Mouse (Mus musculus) MEL (cell line): Measurements from ENCODE around the gene Sin3b. TPM values are rescaled to one million over a fixed set of nuclear protein-coding genes. Genes with fewer than 3 reads are reported as not detected.
A peak's percentile ranks its signal among the peaks of the same experiment; 100 is the strongest.

ENCODE experiments used
- DNase-seq: peaks from one replicate; pipeline ENCODE4 v3.0.0; 2011; ENCODE audit warnings: low read depth, low spot score
- H3K27ac ChIP-seq: 2 replicates; pipeline ENCODE4 v1.5.1; 2012; ENCODE audit warnings: low read depth, mild to moderate bottlenecking, control low read depth, low read length, moderate library complexity; ENCODE audit not compliant: control insufficient read depth
- H3K27me3 ChIP-seq, 2 experiments: fragments of 150-350 bp in 1 of 2; sonication (generic) in 1 of 2; 2 replicates each; pipeline ENCODE4 v1.6.1; 2012; ENCODE audit warnings: low read length in 2 of 2, mild to moderate bottlenecking in 2 of 2, improper control_type of control experiment in 1 of 2, moderate library complexity in 1 of 2; ENCODE audit not compliant: insufficient read depth in 2 of 2, control insufficient read depth in 1 of 2
- H3K36me3 ChIP-seq, 2 experiments: 2 replicates each; pipeline ENCODE4 v1.6.1; 2012 to 2014; ENCODE audit warnings: low read length in 2 of 2, improper control_type of control experiment in 1 of 2, inconsistent platforms in 1 of 2, mild to moderate bottlenecking in 1 of 2; ENCODE audit not compliant: insufficient read depth in 2 of 2, control insufficient read depth in 1 of 2
- H3K4me1 ChIP-seq, 2 experiments: fragments of 150-350 bp in 1 of 2; sonication (generic) in 1 of 2; 2 replicates each; pipeline ENCODE4 v1.6.1; 2012; ENCODE audit warnings: low read length in 2 of 2, improper control_type of control experiment in 1 of 2, mild to moderate bottlenecking in 1 of 2; ENCODE audit not compliant: insufficient read depth in 2 of 2, control insufficient read depth in 1 of 2
- H3K4me3 ChIP-seq, 2 experiments: fragments of 150-350 bp in 1 of 2; sonication (generic) in 1 of 2; 2 replicates each; pipeline ENCODE4 v1.5.1; 2012; ENCODE audit warnings: low read depth in 2 of 2, low read length in 2 of 2, mild to moderate bottlenecking in 2 of 2, moderate library complexity in 2 of 2, control low read depth in 1 of 2, improper control_type of control experiment in 1 of 2; ENCODE audit not compliant: control insufficient read depth in 1 of 2, insufficient read depth in 1 of 2
- H3K79me2 ChIP-seq: 2 replicates; pipeline ENCODE4 v1.6.1; 2012; ENCODE audit warnings: mild to moderate bottlenecking, low read length, moderate library complexity; ENCODE audit not compliant: control insufficient read depth, poor library complexity, insufficient read depth
- H3K9ac ChIP-seq: 2 replicates; pipeline ENCODE4 v1.6.1; 2012; ENCODE audit warnings: low read depth, mild to moderate bottlenecking, control low read depth, low read length, moderate library complexity; ENCODE audit not compliant: control insufficient read depth, poor library complexity, severe bottlenecking
- H3K9me3 ChIP-seq: fragments of 150-350 bp; sonication (generic); replicated peaks from 2 replicates; pipeline ENCODE4 v1.6.1; 2012; ENCODE audit warnings: mild to moderate bottlenecking, low read length, improper control_type of control experiment, moderate library complexity; ENCODE audit not compliant: insufficient read depth
- BHLHE40 ChIP-seq: IDR thresholded peaks from 2 replicates; pipeline ENCODE4 v1.6.1; 2012; ENCODE audit warnings: low read depth, mild to moderate bottlenecking, inconsistent platforms, low read length, improper control_type of control experiment, borderline replicate concordance
- CHD2 ChIP-seq: IDR thresholded peaks from 2 replicates; pipeline ENCODE4 v1.6.1; 2011; ENCODE audit warnings: low read length, improper control_type of control experiment
- CTCF ChIP-seq, 3 experiments: IDR thresholded peaks in 2 of 3; conservative IDR thresholded peaks in 1 of 3; 2 replicates each; pipeline ENCODE4 v1.5.1; 2011 to 2012; ENCODE audit warnings: low read length in 3 of 3, low read depth in 2 of 3, mild to moderate bottlenecking in 2 of 3, improper control_type of control experiment in 1 of 3, inconsistent platforms in 1 of 3, mixed read lengths in 1 of 3, moderate library complexity in 1 of 3; ENCODE audit not compliant: control insufficient read depth in 1 of 3, insufficient read depth in 1 of 3, poor library complexity in 1 of 3, severe bottlenecking in 1 of 3
- E2F4 ChIP-seq: IDR thresholded peaks from 2 replicates; pipeline ENCODE4 v1.6.1; 2011; ENCODE audit warnings: low read depth, low read length, improper control_type of control experiment, borderline replicate concordance
- ELF1 ChIP-seq: IDR thresholded peaks from 2 replicates; pipeline ENCODE4 v1.6.1; 2014; ENCODE audit warnings: low read depth, mild to moderate bottlenecking, inconsistent platforms, low read length, improper control_type of control experiment, moderate library complexity
- GABPA ChIP-seq: IDR thresholded peaks from 2 replicates; pipeline ENCODE4 v1.6.1; 2012; ENCODE audit warnings: low read depth, mild to moderate bottlenecking, inconsistent platforms, low read length, improper control_type of control experiment, moderate library complexity
- GATA1 ChIP-seq: IDR thresholded peaks from 2 replicates; pipeline ENCODE4 v1.6.1; 2011; ENCODE audit warnings: low read depth, low read length, improper control_type of control experiment
- HCFC1 ChIP-seq: IDR thresholded peaks from 2 replicates; pipeline ENCODE4 v1.6.1; 2012; ENCODE audit warnings: low read depth, mild to moderate bottlenecking, inconsistent platforms, low read length, improper control_type of control experiment, moderate library complexity
- JUND ChIP-seq: IDR thresholded peaks from 2 replicates; pipeline ENCODE4 v1.6.1; 2011; ENCODE audit warnings: low read depth, mild to moderate bottlenecking, improper control_type of control experiment, low read length
- MAFK ChIP-seq: IDR thresholded peaks from 2 replicates; pipeline ENCODE4 v1.6.1; 2011; ENCODE audit warnings: low read depth, mild to moderate bottlenecking, low read length, improper control_type of control experiment, borderline replicate concordance
- MAX ChIP-seq: IDR thresholded peaks from 2 replicates; pipeline ENCODE4 v1.6.1; 2011; ENCODE audit warnings: low read length, improper control_type of control experiment
- NRF1 ChIP-seq: IDR thresholded peaks from 2 replicates; pipeline ENCODE4 v1.6.1; 2014; ENCODE audit warnings: low read depth, mild to moderate bottlenecking, inconsistent platforms, low read length, improper control_type of control experiment, moderate library complexity; ENCODE audit not compliant: poor library complexity, insufficient read depth, severe bottlenecking
- POLR2AphosphoS5 ChIP-seq: IDR thresholded peaks from 2 replicates; pipeline ENCODE4 v1.6.1; 2012; ENCODE audit warnings: low read depth, borderline replicate concordance, mild to moderate bottlenecking, inconsistent platforms, low read length, moderate library complexity, mixed read lengths
- RAD21 ChIP-seq: IDR thresholded peaks from 2 replicates; pipeline ENCODE4 v1.6.1; 2011; ENCODE audit warnings: mild to moderate bottlenecking, low read depth, low read length, improper control_type of control experiment
- SIN3A ChIP-seq: IDR thresholded peaks from 2 replicates; pipeline ENCODE4 v1.6.1; 2012; ENCODE audit warnings: low read length, improper control_type of control experiment, inconsistent platforms
- SMC3 ChIP-seq: IDR thresholded peaks from 2 replicates; pipeline ENCODE4 v1.6.1; 2011; ENCODE audit warnings: low read depth, low read length, improper control_type of control experiment
- TAL1 ChIP-seq: IDR thresholded peaks from 2 replicates; pipeline ENCODE4 v1.6.1; 2012; ENCODE audit warnings: mild to moderate bottlenecking, inconsistent platforms, low read length, moderate library complexity, mixed read lengths
- UBTF ChIP-seq: IDR thresholded peaks from 2 replicates; pipeline ENCODE4 v1.6.1; 2012; ENCODE audit warnings: low read depth, mild to moderate bottlenecking, inconsistent platforms, low read length, improper control_type of control experiment, moderate library complexity, borderline replicate concordance; ENCODE audit not compliant: insufficient read depth
- ZKSCAN1 ChIP-seq: IDR thresholded peaks from 2 replicates; pipeline ENCODE4 v1.6.1; 2012; ENCODE audit warnings: low read depth, mild to moderate bottlenecking, inconsistent platforms, low read length, improper control_type of control experiment, moderate library complexity
- ZMIZ1 ChIP-seq: IDR thresholded peaks from 2 replicates; pipeline ENCODE4 v1.6.1; 2012; ENCODE audit warnings: low read depth, mild to moderate bottlenecking, inconsistent platforms, low read length, improper control_type of control experiment, moderate library complexity
- ZNF384 ChIP-seq: IDR thresholded peaks from 2 replicates; pipeline ENCODE4 v1.6.1; 2012; ENCODE audit warnings: low read depth, mild to moderate bottlenecking, inconsistent platforms, low read length, improper control_type of control experiment
- polyA plus RNA-seq, 2 experiments: library from polyadenylated mRNA; stranded (reverse) in 1 of 2; unstranded in 1 of 2; fragments of >175 nt in 1 of 2; fragments of >200 nt in 1 of 2; gene quantifications; 2 replicates each; pipeline versions ENCODE4 v1.2.1 to v1.2.4; 2012; ENCODE audit warnings: low replicate concordance in 2 of 2, low read depth in 1 of 2; ENCODE audit not compliant: insufficient read length in 2 of 2, insufficient read depth in 1 of 2, missing spikeins in 1 of 2
- total RNA-seq: library from RNA; depleted of rRNA; stranded (reverse); fragments of 300-350 nt; gene quantifications from 2 replicates; pipeline ENCODE4 v1.2.3, GENCODE M21; 2012

The Sin3b gene
- total and polyA plus RNA-seq, 3 experiments, result 115 to 139 TPM; not detected in 1

DNA sequence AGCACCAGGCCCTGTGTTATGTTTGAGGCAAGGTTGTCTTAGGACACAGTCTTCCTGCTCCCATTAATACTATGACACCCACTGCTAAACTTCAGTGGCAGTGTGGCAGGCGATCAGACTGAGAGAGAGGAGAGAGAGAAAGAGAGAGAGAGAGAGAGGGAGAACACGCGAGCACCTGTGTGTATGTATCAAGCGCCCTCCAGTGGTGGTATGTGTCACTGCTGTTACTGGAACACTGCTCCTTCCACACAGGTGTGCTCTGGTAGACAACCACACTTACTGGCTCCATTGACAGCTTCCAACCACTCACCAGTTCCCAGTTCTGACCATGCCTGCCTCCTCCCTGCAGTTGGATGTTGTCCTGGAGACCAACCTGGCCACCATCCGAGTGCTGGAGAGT is 23.0 kb downstream of the Sin3b start:
- H3K36me3 ChIP-seq, result no peaks in the 10 kb centered on the region; a peak in 1 of 4 replicates
- peak; percentile 58 for DNase-seq
- no peak overlapping the region for H3K9ac ChIP-seq
- H3K27ac ChIP-seq, result no peak overlapping the region
- no peaks in the 10 kb centered on the region for H3K27me3 ChIP-seq
- H3K79me2 ChIP-seq, result no peaks in the 10 kb centered on the region
- H3K4me1 ChIP-seq, result no peaks in the 10 kb centered on the region
- H3K9me3 ChIP-seq, result no peaks in the 10 kb centered on the region
- TF ChIP-seq CTCF (IDR thresholded peaks at IDR 0.05 in 2 of 3, conservative IDR thresholded peaks at IDR 0.05 in 1 of 3; ENCODE audit: control insufficient read depth in 1 of 3, insufficient read depth in 1 of 3, low read depth in 2 of 3, low read length in 3 of 3, poor library complexity in 1 of 3, severe bottlenecking in 1 of 3), result peak; percentile 79 to 87 (median 81)
- TF ChIP-seq ZNF384, result no peak
- no peak for TF ChIP-seq NRF1
- no peak for TF ChIP-seq TAL1
- TF ChIP-seq BHLHE40, result no peak
- TF ChIP-seq RAD21, result peak; percentile 73
- TF ChIP-seq HCFC1, result no peak
- no peak for TF ChIP-seq MAX
- TF ChIP-seq ZKSCAN1, result no peak
- TF ChIP-seq ELF1, result no peak
- no peak for TF ChIP-seq POLR2AphosphoS5
- TF ChIP-seq SMC3, result peak; percentile 67
- no peak for TF ChIP-seq MAFK
- no peak for TF ChIP-seq GABPA
- TF ChIP-seq JUND, result 0 out of 2 replicates have a peak, but pooled peaks have one; percentile 59
- TF ChIP-seq UBTF, result no peak
- no peak for TF ChIP-seq E2F4
- TF ChIP-seq SIN3A, result no peak
- no peak for TF ChIP-seq ZMIZ1
- no peak overlapping the region for H3K4me3 ChIP-seq

DNA sequence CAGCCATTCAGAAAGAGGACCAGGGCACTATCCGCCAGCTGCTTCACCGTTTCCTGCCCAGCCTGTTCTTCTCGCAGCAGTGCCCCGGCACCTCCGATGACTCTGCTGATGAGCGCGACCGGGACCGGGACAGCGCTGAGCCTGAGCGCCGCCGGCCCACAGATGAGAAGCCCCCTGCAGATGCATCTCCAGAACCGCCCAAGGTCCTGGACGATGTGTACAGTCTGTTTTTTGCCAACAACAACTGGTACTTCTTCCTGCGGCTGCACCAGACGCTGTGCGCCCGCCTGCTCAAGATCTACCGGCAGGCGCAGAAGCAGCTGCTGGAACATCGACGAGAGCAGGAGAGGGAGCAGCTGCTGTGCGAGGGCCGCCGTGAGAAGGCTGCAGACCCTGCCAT is 26.8 kb downstream of the Sin3b start:
- Histone ChIP-seq H3K27ac (no peak overlapping the region), H3K9me3 (no peaks in the 10 kb centered on the region), H3K79me2 (no peaks in the 10 kb centered on the region), H3K4me3 (no peak overlapping the region), H3K4me1 (no peaks in the 10 kb centered on the region), H3K27me3 (no peaks in the 10 kb centered on the region), H3K9ac (no peak overlapping the region), H3K36me3 (no peaks in the 10 kb centered on the region; a peak in 1 of 4 replicates)
- TF ChIP-seq CHD2, result no peak
- TF ChIP-seq E2F4, result no peak
- no peak for TF ChIP-seq GATA1
- TF ChIP-seq POLR2AphosphoS5, result no peak
- DNase-seq, result no peak
